Mouse (Mus musculus): ENCODE measurements around the gene Mpig6b. TPM values are rescaled to one million over a fixed set of nuclear protein-coding genes. Genes with fewer than 3 reads are reported as not detected.

The Mpig6b gene
- total and polyA plus RNA-seq, 2 experiments from 2014 or later = 0.08 TPM; not detected in 1

DNA sequence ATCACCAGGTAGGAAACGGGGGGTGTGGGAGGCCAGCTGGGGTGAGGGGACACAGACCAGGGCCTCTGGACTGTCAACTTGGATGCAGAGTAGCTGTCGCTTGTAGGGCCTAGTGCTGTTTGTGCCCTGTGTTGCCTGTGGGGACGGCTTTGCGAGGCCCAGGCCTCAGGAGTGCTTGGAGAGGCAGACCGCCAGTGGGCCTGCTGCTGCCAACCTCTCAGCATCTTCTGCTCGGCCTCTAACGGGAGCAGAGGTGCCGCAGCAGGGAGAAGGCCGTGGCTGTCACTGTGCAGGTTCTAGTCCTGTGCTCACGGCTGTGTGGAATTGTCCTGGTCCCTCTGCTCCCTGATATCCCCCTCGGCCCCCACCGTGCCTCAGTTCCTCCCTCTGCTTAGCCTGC is 30.6 kb upstream of the Mpig6b start:
- H3K27ac ChIP-seq (ENCODE audit: low read depth, low read length) = no peak overlapping the region
- no peak overlapping the region for H3K4me2 ChIP-seq (ENCODE audit: low read depth)
- ATAC-seq (no peak), DNase-seq (no peak)
- H3K9ac ChIP-seq = no peak overlapping the region
- 89% methylated on average over 12 of the region's 12 CpGs for WGBS
- H3K27me3 ChIP-seq (ENCODE audit: insufficient read depth, low read length) = no peaks in the 10 kb centered on the region
- no peak overlapping the region for H3K4me3 ChIP-seq (ENCODE audit: low read depth, low read length)
- H3K9me3 ChIP-seq (ENCODE audit: low read length) = no peaks in the 10 kb centered on the region
- peaks cover 81% of the 10 kb centered on the region for H3K36me3 ChIP-seq (ENCODE audit: insufficient read depth)
- TF ChIP-seq CTCF (IDR thresholded peaks at IDR 0.05; ENCODE audit: low read depth) = no peak
- no peaks in the 10 kb centered on the region for H3K4me1 ChIP-seq (ENCODE audit: insufficient read depth)

DNA sequence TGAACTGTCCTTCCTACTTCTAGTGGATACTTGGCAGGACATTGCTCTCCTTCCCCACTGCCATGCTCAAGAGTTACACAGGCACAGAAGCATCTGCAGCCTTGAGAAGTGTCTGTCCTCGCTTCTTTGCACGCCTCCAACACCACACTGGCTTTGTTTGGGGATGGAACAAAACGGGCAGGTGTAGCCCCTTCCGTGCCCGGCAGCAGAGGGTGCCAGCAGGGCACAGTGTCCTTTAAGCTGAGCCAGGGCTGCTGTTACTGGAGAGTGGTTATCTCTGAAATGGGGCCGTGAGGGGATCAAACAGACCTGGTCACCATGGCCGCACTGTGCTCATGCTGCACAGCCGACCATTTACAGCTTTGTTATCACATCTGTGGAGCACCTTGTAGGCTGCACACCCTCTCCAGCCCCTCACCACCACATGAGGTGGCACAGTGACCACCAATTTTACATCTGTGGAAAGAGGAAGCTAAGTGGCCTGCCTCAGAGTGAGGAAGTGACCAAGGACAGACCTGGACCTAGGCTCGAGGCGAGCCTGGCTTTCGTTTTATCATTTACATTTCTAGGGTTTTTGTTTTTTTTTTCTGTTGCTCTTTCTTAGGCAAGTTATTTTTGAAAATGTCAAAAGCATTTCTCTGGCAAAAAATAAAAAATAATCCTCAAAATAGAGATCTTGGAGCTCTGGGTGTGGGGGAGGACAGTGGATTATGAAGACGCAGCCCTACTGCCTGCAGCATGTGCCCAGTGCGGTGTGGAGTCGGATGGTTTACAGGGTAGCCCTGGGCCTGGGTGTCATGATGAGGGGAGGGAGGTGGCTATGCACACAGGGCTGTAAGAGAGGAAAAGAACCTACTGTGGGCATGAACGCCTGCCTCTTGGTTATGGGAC is 28.7 kb upstream of the Mpig6b start:
- DNase-seq (no peak), ATAC-seq (no peak)
- no peaks in the 10 kb centered on the region for H3K27me3 ChIP-seq (ENCODE audit: insufficient read depth, low read length)
- H3K9ac ChIP-seq = no peak overlapping the region
- peaks cover 66% of the 10 kb centered on the region for H3K36me3 ChIP-seq (ENCODE audit: insufficient read depth)
- no peak overlapping the region for H3K4me3 ChIP-seq (ENCODE audit: low read depth, low read length)
- H3K9me3 ChIP-seq (ENCODE audit: low read length) = no peaks in the 10 kb centered on the region
- TF ChIP-seq CTCF (IDR thresholded peaks at IDR 0.05; ENCODE audit: low read depth) = no peak
- no peak overlapping the region for H3K27ac ChIP-seq (ENCODE audit: low read depth, low read length)
- H3K4me1 ChIP-seq (ENCODE audit: insufficient read depth) = peaks cover 3% of the 10 kb centered on the region; the same call in 1 of the 2 replicates
- 92% methylated on average over 15 of the region's 15 CpGs for WGBS
- no peak overlapping the region for H3K4me2 ChIP-seq (ENCODE audit: low read depth)

DNA sequence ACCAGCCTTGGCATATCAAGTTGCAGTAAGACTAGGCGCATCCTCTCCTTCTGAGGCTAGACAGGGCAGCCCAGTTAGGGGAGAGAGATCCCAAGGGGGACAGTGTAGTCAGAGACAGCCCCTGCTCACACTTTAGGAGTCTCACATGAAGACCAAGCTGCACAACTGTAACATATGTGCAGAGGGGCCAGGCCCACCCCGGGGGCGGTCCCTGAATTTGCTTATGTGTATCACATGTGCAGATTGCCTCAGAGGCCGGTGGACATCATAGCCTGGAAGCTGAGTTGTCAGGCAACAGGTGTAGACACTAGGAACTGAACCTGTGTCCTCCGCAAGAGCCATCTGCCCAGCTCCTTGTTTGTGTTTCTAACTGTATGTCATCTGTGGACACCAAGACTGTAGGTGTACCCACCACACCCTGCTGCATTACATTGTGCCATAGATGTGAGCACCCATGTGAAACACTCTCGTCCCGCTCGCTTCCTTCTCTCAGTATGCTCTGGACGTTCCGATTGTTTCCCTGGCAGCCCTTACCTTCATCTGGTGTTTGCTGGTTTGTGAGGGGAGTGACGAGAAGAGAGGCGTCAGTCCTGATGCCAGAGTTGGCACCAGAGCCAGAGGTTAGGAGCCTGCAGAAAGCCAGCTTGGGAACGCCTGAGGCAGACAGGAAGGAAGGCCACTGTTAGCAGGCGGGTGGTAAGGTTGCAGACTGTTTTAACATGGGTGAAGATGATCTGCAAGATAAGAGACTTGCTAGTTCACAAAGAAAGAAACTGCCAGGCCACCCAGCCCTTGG is 26.6 kb upstream of the Mpig6b start:
- H3K4me3 ChIP-seq (ENCODE audit: low read depth, low read length) = no peak overlapping the region
- H3K9me3 ChIP-seq (ENCODE audit: low read length) = no peaks in the 10 kb centered on the region
- H3K27ac ChIP-seq (ENCODE audit: low read depth, low read length) = no peak overlapping the region
- H3K9ac ChIP-seq = no peak overlapping the region
- H3K27me3 ChIP-seq (ENCODE audit: insufficient read depth, low read length) = no peaks in the 10 kb centered on the region
- TF ChIP-seq CTCF (IDR thresholded peaks at IDR 0.05; ENCODE audit: low read depth) = no peak
- H3K4me2 ChIP-seq (ENCODE audit: low read depth) = no peak overlapping the region
- ATAC-seq (no peak), DNase-seq (no peak)
- WGBS = 87% methylated on average over 14 of the region's 14 CpGs
- H3K36me3 ChIP-seq (ENCODE audit: insufficient read depth) = peaks cover 47% of the 10 kb centered on the region
- peaks cover 3% of the 10 kb centered on the region; the same call in 1 of the 2 replicates for H3K4me1 ChIP-seq (ENCODE audit: insufficient read depth)

DNA sequence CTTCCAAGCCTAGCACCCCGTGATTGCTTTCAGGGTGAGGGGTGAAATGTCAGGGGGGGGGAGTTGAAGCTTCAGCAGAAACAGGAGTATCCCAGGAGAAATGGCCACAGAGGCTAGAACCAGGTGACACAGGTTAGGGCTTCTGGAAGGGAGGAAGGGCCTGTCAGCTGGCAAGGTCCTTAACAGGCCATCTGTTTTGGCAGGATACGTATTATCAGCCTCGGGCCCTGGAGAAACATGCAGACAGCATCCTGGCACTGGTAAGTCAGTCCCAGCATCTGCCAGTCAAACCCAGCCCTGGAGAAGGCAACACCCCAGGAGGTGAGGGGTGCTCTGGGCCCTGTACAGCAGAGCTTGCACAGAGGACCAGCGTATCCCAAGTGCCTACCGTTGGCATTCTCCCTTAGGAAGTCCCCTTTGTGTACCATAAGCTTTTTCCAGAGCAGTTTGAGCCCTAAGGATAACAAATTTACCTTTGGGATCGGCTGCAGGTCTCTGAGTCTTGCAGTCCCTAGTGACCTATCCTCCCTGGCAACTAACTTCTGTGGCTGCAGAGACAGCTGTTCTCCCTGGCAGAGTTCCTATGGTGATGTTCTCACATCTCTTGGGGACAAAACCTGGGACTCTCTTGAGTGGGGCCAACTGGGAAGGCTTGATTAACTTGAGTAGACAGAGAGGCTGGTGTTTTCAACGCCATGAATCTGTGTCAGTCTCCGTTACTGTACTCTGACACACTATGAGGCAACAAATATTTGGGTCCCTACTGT is 24.4 kb upstream of the Mpig6b start:
- 44% methylated on average over 8 of the region's 8 CpGs for WGBS
- peak overlapping the region; percentile 90 for H3K9ac ChIP-seq
- H3K4me3 ChIP-seq (ENCODE audit: low read depth, low read length) = peak overlapping the region; percentile 71
- peak overlapping the region; percentile 61 for H3K4me2 ChIP-seq (ENCODE audit: low read depth)
- peak overlapping the region; percentile 99; the same call in 1 of the 2 replicates for H3K27ac ChIP-seq (ENCODE audit: low read depth, low read length)
- no peak for ATAC-seq
- no peaks in the 10 kb centered on the region for H3K9me3 ChIP-seq (ENCODE audit: low read length)
- H3K4me1 ChIP-seq (ENCODE audit: insufficient read depth) = peaks cover 3% of the 10 kb centered on the region; the same call in 1 of the 2 replicates
- TF ChIP-seq CTCF (IDR thresholded peaks at IDR 0.05; ENCODE audit: low read depth) = no peak
- peaks cover 31% of the 10 kb centered on the region for H3K36me3 ChIP-seq (ENCODE audit: insufficient read depth)
- no peaks in the 10 kb centered on the region for H3K27me3 ChIP-seq (ENCODE audit: insufficient read depth, low read length)
- DNase-seq = no peak

GRCm38 (mm10) chr17:35088825-35089644 is 23.1 kb upstream of the Mpig6b start, which contains the start of gene Abhd16a:
Gene Abhd16a, plus strand, starts transcription at chr17:35089263.
- no peaks in the 10 kb centered on the region for H3K27me3 ChIP-seq (ENCODE audit: insufficient read depth, low read length)
- peaks cover 3% of the 10 kb centered on the region; the same call in 1 of the 2 replicates for H3K4me1 ChIP-seq (ENCODE audit: insufficient read depth)
- H3K4me2 ChIP-seq (ENCODE audit: low read depth) = peak within 1 kb of the TSS; percentile 61
- peak within 1 kb of the TSS; percentile 71 for H3K4me3 ChIP-seq (ENCODE audit: low read depth, low read length)
- 0 out of 2 replicates have a peak, but pooled peaks have one; percentile 6 for TF ChIP-seq CTCF (IDR thresholded peaks at IDR 0.05; ENCODE audit: low read depth)
- ATAC-seq (peak; percentile 97), DNase-seq (peak; percentile 97)
- H3K36me3 ChIP-seq (ENCODE audit: insufficient read depth) = peaks cover 23% of the 10 kb centered on the region
- peak within 1 kb of the TSS; percentile 99 for H3K27ac ChIP-seq (ENCODE audit: low read depth, low read length)
- H3K9me3 ChIP-seq (ENCODE audit: low read length) = no peaks in the 10 kb centered on the region
- H3K9ac ChIP-seq = peak within 1 kb of the TSS; percentile 90
- 4% methylated on average over 66 of the region's 67 CpGs for WGBS
